Mouse (Mus musculus) WW6 (cell line): ENCODE measurements around the gene Pld1.

Experiments used
- DNase-seq: peaks from one replicate; pipeline ENCODE4 v3.0.0-alpha.2; 2013; ENCODE audit warnings: low read depth, low spot score

The Pld1 gene

DNA sequence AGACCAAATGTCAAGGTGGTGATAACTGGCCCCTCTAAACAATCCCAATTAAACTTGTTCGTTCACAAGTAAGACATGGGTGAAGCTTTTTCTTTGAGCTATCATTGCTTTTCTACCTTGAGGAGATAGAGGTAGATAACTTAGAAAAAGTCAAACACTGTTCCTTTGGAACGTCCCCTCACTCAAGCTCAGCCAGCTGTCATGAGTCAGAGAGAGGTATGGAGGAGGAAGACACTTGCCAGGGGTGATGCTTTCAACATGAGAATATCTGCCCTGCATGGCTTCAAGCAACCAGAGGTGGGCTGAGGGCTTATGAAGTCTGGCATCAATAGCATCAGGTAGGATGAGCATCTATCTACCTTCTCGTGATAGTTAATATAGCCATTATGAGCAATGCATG, 207.0 kb downstream of the Pld1 start:
- DNase-seq, result no peak

DNA sequence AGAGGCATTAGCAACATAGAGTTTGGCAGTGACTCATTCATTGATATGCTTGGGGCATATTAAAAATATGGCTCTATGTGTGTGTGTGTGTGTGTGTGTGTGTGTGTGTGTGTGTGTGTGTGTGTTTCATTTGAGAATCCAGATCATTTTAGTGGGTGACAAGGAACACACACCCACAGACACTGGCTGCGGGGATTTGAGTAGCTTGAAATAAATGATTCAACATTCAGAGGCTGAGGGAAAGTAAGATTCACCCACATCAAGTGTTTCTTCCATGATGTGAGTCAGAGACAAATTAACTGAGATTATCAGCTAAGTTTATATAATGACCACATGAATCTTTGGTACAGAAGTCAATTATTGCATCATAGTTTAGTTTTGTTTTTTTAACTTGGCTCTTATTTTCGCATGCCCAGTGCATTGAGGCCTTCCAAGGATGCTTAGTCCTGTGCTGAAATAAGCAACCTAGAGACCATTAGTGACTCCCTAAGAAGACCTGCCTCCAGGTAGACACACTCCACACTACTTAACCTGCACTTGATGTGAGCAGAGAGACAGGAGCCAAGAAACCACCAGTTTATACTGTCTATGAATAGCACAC, 211.3 kb downstream of the Pld1 start:
- no peak for DNase-seq

DNA sequence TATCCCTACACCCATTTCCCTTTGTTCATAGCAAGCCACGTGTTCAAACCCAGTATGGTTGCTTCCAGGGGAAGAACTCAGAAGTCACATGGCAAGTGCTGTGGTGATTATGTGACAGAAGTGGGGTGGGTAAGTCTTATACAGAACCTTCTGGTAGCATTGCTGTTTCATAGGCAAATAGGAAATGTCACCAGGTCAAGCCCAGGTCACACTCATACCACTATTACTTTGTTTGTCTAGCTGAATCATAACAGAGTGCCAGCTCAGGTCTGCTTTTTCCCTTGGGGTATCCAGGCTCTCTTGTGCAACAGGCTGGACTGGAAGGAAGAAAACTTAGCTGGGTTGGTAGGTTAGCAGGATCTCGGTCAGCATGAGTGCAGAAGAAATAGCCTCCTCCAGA, 219.5 kb downstream of the Pld1 start:
- no peak for DNase-seq

DNA sequence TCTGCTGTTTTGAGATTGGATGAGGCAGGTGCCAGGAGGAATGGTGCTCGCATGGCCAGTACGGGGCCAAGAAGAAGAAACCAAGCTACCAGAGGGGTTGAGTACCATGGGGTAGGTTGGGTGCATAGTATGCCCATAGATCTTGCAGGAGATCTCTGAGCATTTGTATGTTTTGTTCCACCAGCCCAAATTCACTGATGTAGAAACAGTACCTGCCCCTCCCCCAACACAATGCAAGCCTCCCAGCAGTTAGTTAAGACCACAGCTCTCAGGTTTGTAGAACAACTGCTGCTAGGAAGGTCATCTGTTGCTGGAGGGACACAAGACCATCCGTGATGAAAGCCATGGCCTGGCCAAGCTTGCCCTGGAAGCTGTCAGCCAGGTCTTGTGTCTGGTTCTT, 220.4 kb downstream of the Pld1 start:
- no peak for DNase-seq

DNA sequence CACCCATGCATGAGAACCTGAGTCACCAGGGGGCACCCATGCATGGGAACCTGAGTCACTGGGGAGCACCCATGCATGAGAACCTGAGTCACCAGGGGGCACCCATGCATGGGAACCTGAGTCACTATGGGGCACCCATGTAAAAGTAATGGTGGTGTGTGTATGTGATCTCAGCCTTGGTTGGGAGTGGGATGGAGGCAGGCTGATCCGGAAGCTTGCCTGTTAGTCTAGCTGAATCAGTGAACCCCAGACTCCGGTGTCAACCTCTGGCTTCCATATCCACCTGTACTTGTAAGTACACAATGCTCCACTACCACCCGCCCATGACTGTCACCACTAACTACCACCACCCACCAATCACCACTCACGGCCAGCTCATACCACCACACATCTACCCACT, 223.9 kb downstream of the Pld1 start:
- DNase-seq, result no peak

DNA sequence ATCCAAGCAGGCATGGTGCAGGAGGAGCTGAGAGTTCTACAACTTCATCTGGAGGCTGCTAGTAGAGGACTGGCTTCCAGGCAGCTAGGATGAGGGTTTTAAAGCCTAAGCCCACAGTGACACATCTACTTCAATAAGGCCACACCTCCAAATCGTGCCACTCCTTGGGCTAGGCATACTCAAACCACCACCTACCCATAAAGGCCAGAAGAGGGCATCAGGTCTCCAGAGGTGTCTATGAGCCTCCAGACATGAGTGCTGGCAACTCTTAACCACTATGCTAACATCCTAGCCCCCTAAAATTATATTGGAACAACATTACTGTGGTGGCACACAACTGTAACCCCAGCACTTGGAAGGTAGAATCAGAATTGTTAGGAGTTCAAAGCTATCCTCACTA, 226.2 kb downstream of the Pld1 start:
- no peak for DNase-seq

DNA sequence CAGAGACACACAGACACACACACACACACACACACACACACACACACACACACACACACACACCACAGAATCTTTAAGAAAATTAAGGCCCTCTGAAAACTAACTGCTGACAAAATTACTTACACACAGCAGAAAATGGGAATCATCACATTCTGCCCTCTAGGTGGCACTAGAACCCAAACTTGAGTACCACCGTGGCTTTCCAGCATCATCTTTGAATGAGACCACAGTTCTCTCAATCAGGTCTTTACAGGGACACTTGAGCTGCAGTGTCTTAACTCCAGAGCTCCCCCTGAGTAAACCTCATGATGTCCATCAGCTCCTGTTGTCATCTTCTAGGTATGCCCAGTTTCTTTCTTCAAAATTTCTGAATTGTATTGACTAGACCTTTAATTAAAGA, 227.1 kb downstream of the Pld1 start:
- DNase-seq, result peak; percentile 14

DNA sequence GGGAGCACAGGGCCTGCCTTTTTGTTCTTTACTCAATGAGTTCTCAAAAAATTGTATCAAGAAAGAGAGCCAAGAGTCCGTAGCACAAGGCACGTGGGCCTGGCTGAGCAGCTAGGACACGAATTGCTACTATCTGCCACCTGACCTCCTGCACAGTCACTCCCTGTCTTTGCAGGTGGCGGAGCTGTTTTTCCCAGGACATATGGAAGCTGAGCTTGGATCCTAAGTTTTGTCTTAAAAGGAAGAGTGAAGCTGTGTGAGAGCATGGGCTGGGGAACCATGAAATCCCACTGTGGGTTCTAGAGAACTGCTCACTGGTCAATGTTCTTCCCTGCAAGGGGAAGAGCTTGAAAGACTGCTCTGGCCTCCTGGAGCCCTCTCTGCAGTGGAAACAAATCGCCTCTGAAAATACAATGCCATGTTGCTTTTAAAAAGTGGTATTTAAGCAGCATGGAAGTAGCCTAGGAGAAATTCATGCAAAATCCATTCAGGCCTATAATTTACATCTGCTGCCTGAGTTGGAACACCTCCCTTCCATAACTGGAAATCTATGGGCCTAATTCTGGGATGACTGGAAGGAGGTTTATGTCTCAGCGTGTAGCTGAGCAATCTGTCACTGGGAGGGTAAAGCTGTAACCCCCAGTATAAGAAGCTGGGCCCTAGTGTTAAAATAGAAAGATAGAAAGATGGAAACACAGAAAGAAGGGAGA, 229.5 kb downstream of the Pld1 start:
- no peak for DNase-seq

DNA sequence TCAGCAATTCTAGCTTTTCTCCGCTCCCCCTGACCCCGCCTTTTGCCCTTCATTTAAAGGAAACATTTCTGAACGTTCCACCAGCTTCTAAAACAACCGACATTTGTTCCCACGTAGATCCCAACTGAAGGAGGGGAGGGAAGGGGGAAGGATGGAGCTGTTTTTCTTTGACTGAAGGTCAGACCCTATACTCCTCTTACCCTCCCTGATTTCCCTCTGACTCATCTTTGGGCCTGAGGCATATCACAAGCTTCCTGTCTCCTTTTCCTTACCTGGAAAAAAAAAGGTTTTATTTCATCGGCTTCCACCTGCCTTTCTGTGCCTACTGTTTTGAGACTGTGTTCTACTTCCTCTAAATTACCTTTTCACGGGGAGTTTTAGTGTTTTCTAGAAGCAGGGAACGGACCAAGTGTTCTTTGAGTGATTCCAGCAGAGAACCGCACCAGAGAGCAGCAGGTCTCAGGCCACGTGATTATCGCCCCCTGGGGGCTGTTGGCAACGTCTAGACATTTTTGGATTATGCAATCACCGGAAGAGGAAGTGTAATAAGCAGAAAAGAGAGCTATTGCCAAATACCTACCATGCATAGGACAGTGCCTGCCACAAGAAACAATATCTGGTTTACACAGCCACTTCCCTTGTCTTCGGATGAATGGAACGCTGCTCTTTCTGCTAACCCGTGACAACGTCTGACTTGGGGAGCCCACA, 232.6 kb downstream of the Pld1 start:
- DNase-seq, result no peak

DNA sequence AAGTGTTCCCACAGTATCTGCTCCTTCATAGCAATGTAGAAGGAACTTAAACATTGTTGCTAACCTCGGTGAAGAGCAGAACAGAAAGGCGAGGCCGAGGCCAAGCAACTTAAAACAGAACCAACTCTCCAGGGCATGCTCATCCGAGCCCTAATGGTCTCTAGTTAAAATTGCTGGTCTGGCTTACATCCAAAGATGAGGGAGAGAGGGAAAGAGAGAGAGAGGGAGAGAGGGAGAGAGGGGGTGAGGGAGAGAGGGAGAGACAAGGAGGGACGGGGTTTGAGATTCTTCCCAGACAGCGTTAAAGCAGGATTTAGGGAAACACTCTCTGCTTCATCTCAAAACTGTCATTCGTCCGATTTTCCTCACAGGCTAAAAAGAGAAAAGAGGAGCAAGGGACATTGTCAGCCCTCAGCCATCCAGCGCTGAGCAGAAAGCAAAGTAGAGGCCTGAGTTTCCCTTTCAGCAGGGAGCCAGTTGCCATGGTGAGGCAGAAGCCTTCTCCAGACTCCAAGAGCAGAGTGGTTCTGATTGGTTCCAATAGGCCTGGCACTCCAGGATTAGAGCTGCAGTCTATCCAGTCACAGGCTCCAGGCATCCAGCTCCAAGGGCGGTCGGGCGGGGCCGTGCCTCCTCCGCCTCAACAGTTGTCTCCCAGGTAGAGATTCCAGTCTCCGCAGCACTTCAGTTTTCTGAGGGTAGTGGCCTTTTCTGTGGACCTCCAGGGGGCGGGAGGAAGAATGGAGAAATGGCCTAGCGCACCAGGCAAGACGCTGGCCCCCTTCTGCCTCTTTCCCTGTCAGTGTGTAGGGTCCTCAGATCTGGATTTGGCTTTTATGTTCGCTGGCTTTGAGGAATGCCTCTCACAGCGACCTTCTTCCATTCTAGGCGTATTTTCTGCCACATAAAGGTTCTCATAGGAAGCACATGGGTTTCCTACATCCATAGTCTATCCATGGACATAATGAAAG, 237.8 kb downstream of the Pld1 start:
- peak; percentile 22 for DNase-seq

DNA sequence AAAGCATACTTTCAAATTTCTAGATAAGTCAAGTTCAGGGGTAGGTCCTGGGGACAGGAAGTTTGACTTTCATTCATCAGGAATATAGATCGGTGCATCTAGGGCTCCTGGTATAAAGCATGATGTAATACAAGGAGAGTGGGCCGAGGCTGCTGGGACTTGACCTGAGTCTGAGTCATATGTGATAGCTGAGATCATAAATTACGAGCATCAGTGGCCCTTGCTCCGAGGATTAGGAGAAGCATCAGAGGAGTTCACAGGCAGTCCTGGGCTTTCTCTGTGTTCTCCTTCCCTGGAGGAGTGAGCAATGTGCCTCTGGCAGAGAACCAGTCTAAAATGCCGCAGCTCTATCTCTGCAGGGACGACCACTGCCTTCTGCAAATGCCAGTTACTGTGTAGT, 239.8 kb downstream of the Pld1 start:
- no peak for DNase-seq
